Mouse (Mus musculus) heart, embryonic 13.5 days (tissue): ENCODE measurements around the gene Gdpd3. TPM values are rescaled to one million over a fixed set of nuclear protein-coding genes. Genes with fewer than 3 reads are reported as not detected.
"Not testable (repeated sequence)": the region's sequence is repeated elsewhere in the genome, so short reads cannot be mapped to it uniquely, and the experiment has no call there.

ENCODE experiments used
- ATAC-seq: fragments of 200-750 bp; cut with Nextera tagmentation; 2 replicates; pipeline ENCODE4 v1.8.0; 2017; ENCODE audit warnings: moderate TSS enrichment; ENCODE audit not compliant: insufficient number of reproducible peaks, low FRiP score, low TSS enrichment; ENCODE audit errors: extremely low read depth
- H3K27ac ChIP-seq: fragments of 300-500 bp; sonication (generic); replicated peaks from 2 replicates; pipeline ENCODE4 v1.5.1; 2015; ENCODE audit warnings: moderate library complexity, mild to moderate bottlenecking, inconsistent platforms
- H3K27me3 ChIP-seq: fragments of 300-500 bp; sonication (generic); replicated peaks from 2 replicates; pipeline ENCODE4 v1.6.1; 2015; ENCODE audit warnings: mild to moderate bottlenecking, inconsistent platforms
- H3K36me3 ChIP-seq: fragments of 300-500 bp; sonication (generic); 2 replicates; pipeline ENCODE4 v1.6.1; 2015; ENCODE audit warnings: mild to moderate bottlenecking, inconsistent platforms
- H3K4me1 ChIP-seq: fragments of 300-500 bp; sonication (generic); 2 replicates; pipeline ENCODE4 v1.6.1; 2015; ENCODE audit warnings: inconsistent platforms
- H3K4me2 ChIP-seq: fragments of 300-500 bp; sonication (generic); 2 replicates; pipeline ENCODE4 v1.6.1; 2015; ENCODE audit warnings: inconsistent platforms, mild to moderate bottlenecking, moderate library complexity
- H3K4me3 ChIP-seq: fragments of 300-500 bp; sonication (generic); 2 replicates; pipeline ENCODE4 v1.5.1; 2015; ENCODE audit warnings: moderate library complexity, mild to moderate bottlenecking, inconsistent platforms
- H3K9ac ChIP-seq: fragments of 300-500 bp; sonication (generic); 2 replicates; pipeline ENCODE4 v1.6.1; 2015; ENCODE audit warnings: inconsistent platforms, mild to moderate bottlenecking, moderate library complexity
- H3K9me3 ChIP-seq: fragments of 300-500 bp; sonication (generic); 2 replicates; pipeline ENCODE4 v1.6.1; 2016; ENCODE audit warnings: inconsistent platforms
- WGBS: fragments of 180-500 bp; shearing (Covaris S2); methylation state at CpG from one replicate; pipeline ENCODE4 v1.1.7; 2015; ENCODE audit warnings: mixed read lengths; 5-methylcytosine and 5-hydroxymethylcytosine counted together
- polyA plus RNA-seq: library from polyadenylated mRNA; unstranded; fragments of >200 nt; fragmentation: Nextera tagmentation; extraction: Ambion mirVana; gene quantifications from 2 replicates; pipeline ENCODE4 v1.2.1, GENCODE M21; 2015

Gene Gdpd3
- polyA plus RNA-seq, 1 experiment from 2014 or later: 1.2 TPM

DNA sequence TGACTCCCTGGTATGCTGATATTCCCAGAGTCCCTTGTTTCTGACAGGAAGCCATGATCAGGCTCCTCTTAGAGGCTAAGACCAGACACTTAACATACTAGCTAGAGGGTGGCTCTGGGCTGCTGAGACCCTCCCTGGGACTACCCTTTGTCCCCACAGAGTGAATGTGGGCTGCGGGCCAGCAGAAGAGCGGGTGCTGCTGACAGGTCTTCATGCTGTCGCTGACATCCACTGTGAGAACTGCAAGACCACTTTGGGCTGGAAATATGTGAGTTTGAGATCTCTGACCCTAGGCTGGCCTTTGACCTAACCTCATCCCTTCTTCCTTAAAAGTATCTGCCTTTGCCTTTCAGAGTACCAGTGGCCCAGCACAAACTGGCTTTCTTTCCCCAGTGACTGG, 12.0 kb downstream of the Gdpd3 start:
- WGBS: 78% methylated on average over 3 of the region's 3 CpGs
- H3K36me3 ChIP-seq: peaks cover 19% of the 10 kb centered on the region
- peak overlapping the region; percentile 81 for H3K4me3 ChIP-seq

DNA sequence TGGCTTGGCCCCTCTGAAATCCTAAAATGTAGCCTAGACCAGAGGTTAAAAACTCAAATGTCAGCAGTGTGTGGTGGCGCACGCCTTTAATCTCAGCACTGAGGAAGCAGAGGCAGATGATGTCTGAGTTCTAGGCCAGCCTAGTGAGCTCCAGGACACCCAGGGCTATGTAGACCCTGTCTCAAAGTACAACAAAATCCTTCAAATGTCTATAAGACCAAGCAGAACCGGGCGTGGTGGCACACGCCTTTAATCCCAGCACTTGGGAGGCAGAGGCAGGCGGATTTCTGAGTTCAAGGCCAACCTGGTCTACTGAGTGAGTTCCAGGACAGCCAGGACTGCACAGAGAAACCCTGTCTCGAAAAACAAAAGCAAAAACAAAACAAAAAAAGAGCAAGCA, 13.0 kb downstream of the Gdpd3 start:
- not testable (repeated sequence) for H3K27ac ChIP-seq, H3K9ac ChIP-seq, H3K27me3 ChIP-seq, ATAC-seq, H3K4me3 ChIP-seq, H3K9me3 ChIP-seq
- Histone ChIP-seq H3K36me3 (peaks cover 20% of the 10 kb centered on the region), H3K4me2 (0 out of 2 replicates have a peak overlapping the region, but pooled peaks have one; percentile 91), H3K4me1 (peaks cover 53% of the 10 kb centered on the region)
- WGBS: 82% methylated on average over 7 of the region's 7 CpGs

More for the DNA sequence above, 12.0 kb downstream of the Gdpd3 start:
- H3K27me3 ChIP-seq: no peaks in the 10 kb centered on the region
- no peak for ATAC-seq
- no peak overlapping the region for H3K27ac ChIP-seq
- H3K4me2 ChIP-seq: peak overlapping the region; percentile 91
- H3K4me1 ChIP-seq: peaks cover 53% of the 10 kb centered on the region
- H3K9ac ChIP-seq: peak overlapping the region; percentile 98
- H3K9me3 ChIP-seq: no peaks in the 10 kb centered on the region

DNA sequence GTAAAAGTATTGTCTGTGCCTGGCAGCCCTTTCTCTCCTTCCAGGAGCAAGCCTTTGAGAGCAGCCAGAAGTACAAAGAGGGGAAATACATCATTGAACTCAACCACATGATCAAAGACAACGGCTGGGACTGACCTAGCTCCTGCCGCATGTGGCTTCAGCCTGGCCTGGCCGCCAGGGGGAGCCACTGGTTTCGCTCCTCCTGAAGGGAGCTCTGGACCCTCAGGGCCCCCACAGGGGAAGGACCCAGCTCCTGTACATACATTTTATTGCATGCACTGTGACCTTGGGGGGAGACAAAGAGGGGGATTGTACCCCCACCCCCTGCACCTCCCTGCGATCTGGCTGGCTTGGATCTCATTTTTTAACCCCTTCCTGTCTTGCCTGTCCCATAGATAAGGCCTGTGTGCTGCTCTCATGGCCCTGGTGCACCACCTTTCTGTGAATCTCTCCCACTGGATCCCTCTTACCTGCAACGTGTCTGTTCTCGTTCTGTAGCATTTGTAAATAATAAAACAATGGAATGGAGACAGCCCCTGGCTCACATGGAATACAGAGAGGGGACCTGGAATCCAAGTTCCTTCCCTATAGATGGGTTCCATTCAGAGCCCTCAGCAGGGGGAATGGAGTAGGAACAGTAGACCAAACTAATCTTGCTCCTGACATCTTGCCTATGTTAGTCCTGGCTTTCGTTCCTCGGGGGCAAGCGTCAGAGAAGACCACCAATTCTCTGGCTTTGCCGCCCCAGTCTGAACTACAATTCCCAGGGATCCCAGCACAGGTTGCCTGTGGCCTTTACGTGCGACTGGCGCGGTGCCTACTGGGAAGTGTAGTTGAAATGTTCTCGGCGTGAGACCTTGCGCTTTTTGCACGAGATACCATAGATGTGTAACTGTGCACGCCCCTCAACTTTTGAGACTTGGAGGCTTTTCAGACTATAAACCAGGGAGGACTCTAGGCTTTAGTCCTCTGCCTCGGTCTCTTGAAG, 14.1 kb downstream of the Gdpd3 start:
- H3K9me3 ChIP-seq: no peaks in the 10 kb centered on the region
- H3K36me3 ChIP-seq: peaks cover 31% of the 10 kb centered on the region
- peak overlapping the region; percentile 87 for H3K4me2 ChIP-seq
- H3K4me3 ChIP-seq: peak overlapping the region; percentile 55
- no peak for ATAC-seq
- WGBS: 1% methylated on average over 21 of the region's 21 CpGs
- H3K27me3 ChIP-seq: no peaks in the 10 kb centered on the region
- peak overlapping the region; percentile 82 for H3K9ac ChIP-seq
- H3K27ac ChIP-seq: peak overlapping the region; percentile 71
- peaks cover 53% of the 10 kb centered on the region for H3K4me1 ChIP-seq

GRCm38 (mm10) chr7:126780971-126781635, 15.0 kb downstream of the Gdpd3 start, which contains the start of gene Tbx6:
Gene Tbx6, plus strand, starts transcription at chr7:126781483.
- 8% methylated on average over 22 of the region's 22 CpGs for WGBS
- no peak for ATAC-seq
- Histone ChIP-seq H3K36me3 (peaks cover 35% of the 10 kb centered on the region), H3K4me1 (peaks cover 46% of the 10 kb centered on the region), H3K9ac (peak within 1 kb of the TSS; percentile 82), H3K9me3 (no peaks in the 10 kb centered on the region), H3K27me3 (no peaks in the 10 kb centered on the region), H3K27ac (peak within 1 kb of the TSS; percentile 4; the same call in 1 of the 2 replicates), H3K4me2 (peak within 1 kb of the TSS; percentile 87), H3K4me3 (peak within 1 kb of the TSS; percentile 55)

GRCm38 (mm10) chr7:126781661-126782370, 15.7 kb downstream of the Gdpd3 start:
- no peak for ATAC-seq
- peak overlapping the region; percentile 87 for H3K4me2 ChIP-seq
- 37% methylated on average over 11 of the region's 11 CpGs for WGBS
- H3K9ac ChIP-seq: peak overlapping the region; percentile 82
- peaks cover 42% of the 10 kb centered on the region for H3K4me1 ChIP-seq
- peak overlapping the region; percentile 55 for H3K4me3 ChIP-seq
- H3K36me3 ChIP-seq: peaks cover 42% of the 10 kb centered on the region
- peak overlapping the region; percentile 4; the same call in 1 of the 2 replicates for H3K27ac ChIP-seq
- H3K27me3 ChIP-seq: no peaks in the 10 kb centered on the region
- H3K9me3 ChIP-seq: no peaks in the 10 kb centered on the region

DNA sequence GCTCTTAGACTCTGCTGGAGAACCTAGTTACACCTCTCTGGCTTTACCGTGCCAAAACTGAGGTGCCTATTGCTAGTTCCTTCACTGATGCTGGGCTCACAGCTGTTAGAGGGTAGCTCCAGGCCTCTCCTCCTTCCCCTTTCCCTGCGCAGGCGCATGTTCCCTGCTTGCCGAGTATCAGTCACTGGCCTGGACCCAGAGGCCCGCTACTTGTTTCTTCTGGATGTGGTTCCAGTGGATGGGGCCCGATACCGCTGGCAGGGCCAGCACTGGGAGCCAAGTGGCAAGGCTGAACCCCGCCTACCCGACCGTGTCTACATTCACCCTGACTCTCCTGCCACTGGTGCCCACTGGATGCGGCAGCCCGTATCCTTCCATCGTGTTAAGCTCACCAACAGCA, 16.6 kb downstream of the Gdpd3 start:
- Histone ChIP-seq H3K9ac (no peak overlapping the region), H3K4me1 (peaks cover 34% of the 10 kb centered on the region), H3K9me3 (no peaks in the 10 kb centered on the region), H3K4me3 (no peak overlapping the region), H3K4me2 (no peak overlapping the region), H3K27me3 (no peaks in the 10 kb centered on the region), H3K36me3 (peaks cover 51% of the 10 kb centered on the region), H3K27ac (no peak overlapping the region)
- no peak for ATAC-seq
- WGBS: 81% methylated on average over 13 of the region's 13 CpGs

DNA sequence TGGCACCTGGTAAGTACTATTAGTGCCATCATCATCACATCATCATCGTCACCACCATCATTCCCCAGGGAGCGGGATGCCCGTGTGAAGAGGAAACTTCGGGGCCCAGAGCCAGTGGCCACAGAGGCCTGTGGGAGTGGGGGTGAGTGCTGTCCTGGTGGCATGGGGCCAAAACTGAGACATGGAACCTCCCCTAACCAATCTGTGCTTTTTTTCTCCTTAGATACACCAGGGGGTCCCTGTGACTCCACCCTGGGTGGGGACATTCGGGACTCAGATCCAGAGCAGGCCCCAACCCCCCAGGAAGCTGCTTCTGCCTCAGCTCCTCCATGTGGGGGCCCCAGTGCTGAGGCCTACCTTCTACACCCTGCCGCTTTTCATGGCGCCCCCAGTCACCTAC, 18.3 kb downstream of the Gdpd3 start:
- Histone ChIP-seq H3K9me3 (no peaks in the 10 kb centered on the region), H3K4me1 (peaks cover 23% of the 10 kb centered on the region), H3K27ac (no peak overlapping the region), H3K9ac (no peak overlapping the region), H3K36me3 (peaks cover 61% of the 10 kb centered on the region), H3K4me3 (no peak overlapping the region), H3K4me2 (no peak overlapping the region), H3K27me3 (no peaks in the 10 kb centered on the region)
- ATAC-seq: no peak
- 65% methylated on average over 7 of the region's 7 CpGs for whole genome bisulfite sequencing

DNA sequence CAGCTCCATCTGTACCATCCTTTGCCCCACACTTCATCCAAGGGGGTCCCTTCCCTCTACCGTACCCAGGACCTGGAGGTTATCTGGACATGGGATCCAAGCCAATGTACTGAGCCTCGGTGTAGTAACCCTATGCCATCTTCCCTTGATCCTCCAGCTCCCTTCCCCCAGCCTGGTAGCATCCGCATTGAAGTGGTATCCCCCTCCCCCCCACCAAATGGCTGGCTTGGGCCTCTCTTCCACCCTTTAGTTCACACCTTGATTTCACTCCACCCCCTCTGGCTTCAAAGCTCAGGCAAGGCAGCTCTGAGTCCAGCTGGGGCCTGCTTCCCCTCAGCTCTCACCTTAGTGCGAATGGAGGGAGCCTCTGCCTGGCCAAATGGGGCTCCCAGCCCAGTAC, 18.9 kb downstream of the Gdpd3 start:
- WGBS: 58% methylated on average over 4 of the region's 4 CpGs
- H3K36me3 ChIP-seq: peaks cover 67% of the 10 kb centered on the region
- no peak overlapping the region for H3K27ac ChIP-seq
- H3K9me3 ChIP-seq: no peaks in the 10 kb centered on the region
- H3K9ac ChIP-seq: 0 out of 2 replicates have a peak overlapping the region, but pooled peaks have one; percentile 10
- no peak overlapping the region for H3K4me2 ChIP-seq
- peaks cover 23% of the 10 kb centered on the region for H3K4me1 ChIP-seq
- H3K27me3 ChIP-seq: no peaks in the 10 kb centered on the region
- no peak overlapping the region for H3K4me3 ChIP-seq
- ATAC-seq: no peak

DNA sequence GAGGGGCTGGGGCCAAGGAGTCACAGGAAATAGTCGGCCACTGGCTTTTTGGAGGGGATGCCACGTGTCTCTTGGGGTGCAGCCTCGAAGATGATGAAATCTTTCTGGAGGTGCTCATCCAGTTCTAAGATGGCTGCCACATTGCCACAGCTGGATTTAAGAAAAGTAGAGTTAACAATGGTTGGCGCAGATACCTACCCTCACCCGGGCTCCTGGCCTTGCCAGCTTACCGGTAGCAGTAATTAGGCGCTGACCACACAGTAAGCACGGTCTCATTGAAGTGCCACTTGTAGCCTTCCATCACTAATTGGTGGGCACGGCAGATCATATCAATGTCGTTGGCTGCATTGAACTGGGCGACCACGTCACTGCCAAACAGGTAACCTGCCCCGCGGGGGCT, 20.0 kb downstream of the Gdpd3 start:
- Histone ChIP-seq H3K36me3 (peaks cover 71% of the 10 kb centered on the region), H3K27me3 (no peaks in the 10 kb centered on the region), H3K4me3 (no peak overlapping the region), H3K9me3 (no peaks in the 10 kb centered on the region), H3K4me2 (no peak overlapping the region), H3K9ac (no peak overlapping the region), H3K4me1 (peaks cover 26% of the 10 kb centered on the region), H3K27ac (no peak overlapping the region)
- no peak for ATAC-seq
- WGBS: 91% methylated on average over 14 of the region's 14 CpGs

GRCm38 (mm10) chr7:126789141-126789540, 23.0 kb downstream of the Gdpd3 start:
- no peaks in the 10 kb centered on the region for H3K9me3 ChIP-seq
- H3K4me1 ChIP-seq: peaks cover 37% of the 10 kb centered on the region
- H3K9ac ChIP-seq: no peak overlapping the region
- H3K27me3 ChIP-seq: no peaks in the 10 kb centered on the region
- H3K27ac ChIP-seq: no peak overlapping the region
- 88% methylated on average over 4 of the region's 4 CpGs for WGBS
- H3K36me3 ChIP-seq: peaks cover 67% of the 10 kb centered on the region
- ATAC-seq: no peak
- H3K4me2 ChIP-seq: no peak overlapping the region
- no peak overlapping the region for H3K4me3 ChIP-seq
